Comparison of ENCODE assay signal across 1 mouse cellular context in the genomic region with DNA sequence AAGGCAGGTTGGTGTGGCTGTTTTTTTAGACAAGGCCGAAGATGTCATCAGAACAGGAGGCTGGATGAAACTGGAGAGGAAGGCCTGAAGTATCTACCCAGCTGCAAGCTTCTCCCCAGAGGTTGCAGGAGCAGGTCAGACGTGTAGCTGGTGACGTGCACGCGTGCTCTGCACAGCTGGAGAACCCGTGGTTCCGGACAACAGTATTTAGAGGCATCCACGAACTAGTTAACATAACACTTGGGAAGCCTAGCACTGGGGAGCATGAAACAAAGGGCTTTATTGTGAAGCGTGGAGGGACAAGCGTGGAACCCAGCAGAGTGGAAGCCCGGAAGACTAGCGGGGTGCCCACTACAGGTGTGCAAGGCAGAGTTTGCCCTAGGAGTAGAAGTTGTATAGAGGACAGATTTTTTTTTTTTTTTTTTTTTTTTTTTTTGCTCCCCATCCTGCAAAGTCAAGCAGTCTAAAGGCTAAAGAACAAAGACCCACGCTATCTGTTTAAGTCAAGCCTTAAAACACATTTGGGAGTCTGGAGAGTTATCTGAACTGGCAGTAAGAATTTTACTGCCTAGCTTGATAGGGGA.
TF ChIP-seq lines count a peak whose summit lies in the region.

No protein-coding gene starts in this region.

TF ChIP-seq in ES-E14, 5 proteins besides CTCF, POLR2A, EP300 and RAD21:
- TF ChIP-seq ZNF384 (IDR thresholded peaks at IDR 0.05; ENCODE audit: low read depth, low read length) (peak; percentile 97), HCFC1 (IDR thresholded peaks at IDR 0.05; ENCODE audit: borderline replicate concordance, insufficient read depth, low read length) (no peak), MAFK (IDR thresholded peaks at IDR 0.05; ENCODE audit: insufficient read depth, low read depth, low read length) (peak; percentile 65), CHD2 (IDR thresholded peaks at IDR 0.05; ENCODE audit: low read depth, low read length) (no peak)
TF ChIP-seq in ES-E14: peak in this region for 2.
